Mouse (Mus musculus) midbrain, embryonic 12.5 days (tissue): ENCODE data around the gene Ina. TPM values are rescaled to one million over a fixed set of nuclear protein-coding genes. Genes with fewer than 3 reads are reported as not detected.
A peak's percentile ranks its signal among the peaks of the same experiment; 100 is the strongest.

ENCODE experiments used
- ATAC-seq: fragments of 200-750 bp; cut with Nextera tagmentation; 2 replicates; pipeline ENCODE4 v1.8.0; 2017; ENCODE audit warnings: low read depth, moderate TSS enrichment, moderate library complexity; ENCODE audit not compliant: low FRiP score
- H3K27ac ChIP-seq: fragments of 300-500 bp; sonication (generic); replicated peaks from 2 replicates; pipeline ENCODE4 v1.5.1; 2016; ENCODE audit warnings: mild to moderate bottlenecking
- H3K27me3 ChIP-seq: fragments of 300-500 bp; sonication (generic); 2 replicates; pipeline ENCODE4 v1.6.1; 2016; ENCODE audit warnings: mild to moderate bottlenecking
- H3K36me3 ChIP-seq: fragments of 300-500 bp; sonication (generic); 2 replicates; pipeline ENCODE4 v1.6.1; 2016
- H3K4me1 ChIP-seq: fragments of 300-500 bp; sonication (generic); 2 replicates; pipeline ENCODE4 v1.6.1; 2016
- H3K4me2 ChIP-seq: fragments of 300-500 bp; sonication (generic); replicated peaks from 2 replicates; pipeline ENCODE4 v1.6.1; 2016; ENCODE audit warnings: mild to moderate bottlenecking, moderate library complexity
- H3K4me3 ChIP-seq: fragments of 300-500 bp; sonication (generic); 2 replicates; pipeline ENCODE4 v1.5.1; 2016; ENCODE audit warnings: mild to moderate bottlenecking
- H3K9ac ChIP-seq: fragments of 300-500 bp; sonication (generic); replicated peaks from 2 replicates; pipeline ENCODE4 v1.6.1; 2016; ENCODE audit warnings: mild to moderate bottlenecking, moderate library complexity
- H3K9me3 ChIP-seq: fragments of 300-500 bp; sonication (generic); 2 replicates; pipeline ENCODE4 v1.6.1; 2016; ENCODE audit warnings: mild to moderate bottlenecking
- WGBS: fragments of 180-500 bp; shearing (Covaris S2); methylation state at CpG from one replicate; pipeline ENCODE4 v1.1.7; 2016; 5-methylcytosine and 5-hydroxymethylcytosine counted together
- polyA plus RNA-seq: library from polyadenylated mRNA; unstranded; fragments of >200 nt; fragmentation: Nextera tagmentation; extraction: Ambion mirVana; gene quantifications from 2 replicates; pipeline ENCODE4 v1.2.1, GENCODE M21; 2016

The Ina gene
- polyA plus RNA-seq: 368 and 390 TPM in 2 replicates

GRCm38 (mm10) chr19:47014447-47015381, at the start of gene Ina, which contains the start of gene Nt5c2:
Gene Ina (plus strand): TSS chr19:47014698.
Gene Nt5c2 (minus strand): TSS chr19:47015153.
- peaks cover 55% of the 10 kb centered on the region for H3K27me3 ChIP-seq
- H3K4me1 ChIP-seq: peaks cover 19% of the 10 kb centered on the region
- H3K4me2 ChIP-seq: peak within 1 kb of the TSS; percentile 58
- H3K27ac ChIP-seq: peak within 1 kb of the TSS; percentile 86
- peak; percentile 72 for ATAC-seq
- H3K36me3 ChIP-seq: no peaks in the 10 kb centered on the region
- H3K9me3 ChIP-seq: no peaks in the 10 kb centered on the region
- H3K9ac ChIP-seq: peak within 1 kb of the TSS; percentile 79
- H3K4me3 ChIP-seq: peak within 1 kb of the TSS; percentile 61
- under 1% methylated on average over 98 of the region's 124 CpGs for WGBS

- Histone ChIP-seq H3K9me3 (no peaks in the 10 kb centered on the region), H3K27me3 (no peaks in the 10 kb centered on the region), H3K4me2 (no peak overlapping the region), H3K4me1 (peaks cover 22% of the 10 kb centered on the region), H3K36me3 (no peaks in the 10 kb centered on the region), H3K4me3 (no peak overlapping the region), H3K9ac (no peak overlapping the region), H3K27ac (no peak overlapping the region)
- ATAC-seq: no peak
Observed at GRCm38 (mm10) chr19:46965496-46965895, 49.0 kb upstream of the Ina start.

- H3K9ac ChIP-seq: no peak overlapping the region
- H3K9me3 ChIP-seq: no peaks in the 10 kb centered on the region
- ATAC-seq: no peak
- WGBS: 92% methylated on average over 6 of the region's 6 CpGs
- no peak overlapping the region for H3K27ac ChIP-seq
- no peak overlapping the region for H3K4me3 ChIP-seq
- no peaks in the 10 kb centered on the region for H3K27me3 ChIP-seq
- no peaks in the 10 kb centered on the region for H3K36me3 ChIP-seq
- no peak overlapping the region for H3K4me2 ChIP-seq
- peaks cover 21% of the 10 kb centered on the region for H3K4me1 ChIP-seq
Observed at GRCm38 (mm10) chr19:46966330-46966729, 48.2 kb upstream of the Ina start.

- 34% methylated on average over 4 of the region's 4 CpGs for WGBS
Observed at GRCm38 (mm10) chr19:46967861-46968260, 46.6 kb upstream of the Ina start.

GRCm38 (mm10) chr19:46968833-46969232, 45.7 kb upstream of the Ina start:
- H3K27ac ChIP-seq: no peak overlapping the region
- 91% methylated on average over 5 of the region's 5 CpGs for WGBS

More at GRCm38 (mm10) chr19:46967861-46968260, 46.6 kb upstream of the Ina start:
- Histone ChIP-seq H3K4me1 (peaks cover 26% of the 10 kb centered on the region), H3K36me3 (no peaks in the 10 kb centered on the region), H3K4me2 (no peak overlapping the region), H3K4me3 (no peak overlapping the region), H3K9me3 (no peaks in the 10 kb centered on the region), H3K27me3 (no peaks in the 10 kb centered on the region), H3K9ac (no peak overlapping the region), H3K27ac (no peak overlapping the region)
- no peak for ATAC-seq

GRCm38 (mm10) chr19:46969286-46969985, 45.1 kb upstream of the Ina start:
- Histone ChIP-seq H3K27me3 (no peaks in the 10 kb centered on the region), H3K36me3 (no peaks in the 10 kb centered on the region), H3K27ac (peak overlapping the region; percentile 70; the same call in 1 of the 2 replicates), H3K4me2 (no peak overlapping the region), H3K9me3 (no peaks in the 10 kb centered on the region), H3K4me3 (no peak overlapping the region), H3K9ac (no peak overlapping the region), H3K4me1 (peaks cover 25% of the 10 kb centered on the region)
- no peak for ATAC-seq
- WGBS: 83% methylated on average over 22 of the region's 22 CpGs

More at GRCm38 (mm10) chr19:46968833-46969232, 45.7 kb upstream of the Ina start:
- H3K36me3 ChIP-seq: no peaks in the 10 kb centered on the region
- H3K4me3 ChIP-seq: no peak overlapping the region
- ATAC-seq: no peak
- H3K4me1 ChIP-seq: peaks cover 25% of the 10 kb centered on the region
- H3K27me3 ChIP-seq: no peaks in the 10 kb centered on the region
- no peak overlapping the region for H3K4me2 ChIP-seq
- H3K9me3 ChIP-seq: no peaks in the 10 kb centered on the region
- H3K9ac ChIP-seq: no peak overlapping the region

GRCm38 (mm10) chr19:46970121-46970729, 44.3 kb upstream of the Ina start:
- H3K4me1 ChIP-seq: peaks cover 25% of the 10 kb centered on the region
- WGBS: 62% methylated on average over 13 of the region's 13 CpGs
- H3K9me3 ChIP-seq: no peaks in the 10 kb centered on the region
- peak overlapping the region; percentile 70 for H3K27ac ChIP-seq
- no peaks in the 10 kb centered on the region for H3K36me3 ChIP-seq
- no peaks in the 10 kb centered on the region for H3K27me3 ChIP-seq
- H3K9ac ChIP-seq: no peak overlapping the region
- no peak overlapping the region for H3K4me3 ChIP-seq
- no peak for ATAC-seq
- H3K4me2 ChIP-seq: no peak overlapping the region

- no peak overlapping the region for H3K4me3 ChIP-seq
- H3K4me2 ChIP-seq: no peak overlapping the region
- no peaks in the 10 kb centered on the region for H3K9me3 ChIP-seq
- H3K36me3 ChIP-seq: no peaks in the 10 kb centered on the region
- no peaks in the 10 kb centered on the region for H3K27me3 ChIP-seq
- H3K27ac ChIP-seq: peak overlapping the region; percentile 90
- 30% methylated on average over 8 of the region's 8 CpGs for WGBS
- ATAC-seq: peak; percentile 68
- H3K9ac ChIP-seq: no peak overlapping the region; the same call in 1 of the 2 replicates
- H3K4me1 ChIP-seq: peaks cover 25% of the 10 kb centered on the region
Observed at GRCm38 (mm10) chr19:46971051-46971689, 43.3 kb upstream of the Ina start.

GRCm38 (mm10) chr19:46971712-46972111, 42.8 kb upstream of the Ina start:
- Histone ChIP-seq H3K27me3 (no peaks in the 10 kb centered on the region), H3K9me3 (no peaks in the 10 kb centered on the region), H3K27ac (peak overlapping the region; percentile 90), H3K9ac (no peak overlapping the region; the same call in 1 of the 2 replicates), H3K4me2 (no peak overlapping the region), H3K4me3 (no peak overlapping the region), H3K36me3 (no peaks in the 10 kb centered on the region), H3K4me1 (peaks cover 25% of the 10 kb centered on the region)
- ATAC-seq: no peak
- 57% methylated on average over 9 of the region's 9 CpGs for WGBS

GRCm38 (mm10) chr19:46972159-46972558, 42.3 kb upstream of the Ina start:
- H3K4me2 ChIP-seq: no peak overlapping the region
- WGBS: 92% methylated on average over 3 of the region's 3 CpGs
- no peak for ATAC-seq
- peak overlapping the region; percentile 90 for H3K27ac ChIP-seq
- no peaks in the 10 kb centered on the region for H3K27me3 ChIP-seq
- H3K9me3 ChIP-seq: no peaks in the 10 kb centered on the region
- no peak overlapping the region for H3K4me3 ChIP-seq
- no peak overlapping the region for H3K9ac ChIP-seq
- H3K4me1 ChIP-seq: peaks cover 25% of the 10 kb centered on the region
- H3K36me3 ChIP-seq: no peaks in the 10 kb centered on the region

- no peak overlapping the region for H3K4me2 ChIP-seq
- no peak overlapping the region for H3K27ac ChIP-seq
- H3K4me1 ChIP-seq: peaks cover 21% of the 10 kb centered on the region
- H3K4me3 ChIP-seq: no peak overlapping the region
- no peaks in the 10 kb centered on the region for H3K27me3 ChIP-seq
- no peak for ATAC-seq
- H3K9me3 ChIP-seq: no peaks in the 10 kb centered on the region
- WGBS: 84% methylated on average over 4 of the region's 4 CpGs
- H3K9ac ChIP-seq: no peak overlapping the region
- no peaks in the 10 kb centered on the region for H3K36me3 ChIP-seq
Observed at GRCm38 (mm10) chr19:46975565-46975964, 38.9 kb upstream of the Ina start.
